Mouse (Mus musculus) midbrain, embryonic 11.5 days (tissue): ENCODE results near the gene Msto1. TPM values are rescaled to one million over a fixed set of nuclear protein-coding genes. Genes with fewer than 3 reads are reported as not detected.

Experiments used
- ATAC-seq: fragments of 200-750 bp; cut with Nextera tagmentation; 2 replicates; pipeline ENCODE4 v1.8.0; 2017; ENCODE audit warnings: moderate TSS enrichment, moderate library complexity; ENCODE audit not compliant: low FRiP score
- DNase-seq: peaks from one replicate; pipeline ENCODE4 v3.0.0; 2015; ENCODE audit warnings: low spot score; ENCODE audit errors: missing footprints
- H3K27ac ChIP-seq: fragments of 300-500 bp; sonication (generic); 2 replicates; pipeline ENCODE4 v1.5.1; 2014; ENCODE audit warnings: low read depth, low read length
- H3K27me3 ChIP-seq: fragments of 300-500 bp; sonication (generic); 2 replicates; pipeline ENCODE4 v1.6.1; 2014; ENCODE audit warnings: mild to moderate bottlenecking, low read length, moderate library complexity, mixed read lengths; ENCODE audit not compliant: control insufficient read depth, insufficient read depth
- H3K36me3 ChIP-seq: fragments of 300-500 bp; sonication (generic); 2 replicates; pipeline ENCODE4 v1.6.1; 2014; ENCODE audit warnings: mild to moderate bottlenecking, low read length, moderate library complexity, mixed read lengths; ENCODE audit not compliant: control insufficient read depth, insufficient read depth
- H3K4me1 ChIP-seq: fragments of 300-500 bp; sonication (generic); 2 replicates; pipeline ENCODE4 v1.6.1; 2014; ENCODE audit warnings: low read length; ENCODE audit not compliant: control insufficient read depth, insufficient read depth
- H3K4me2 ChIP-seq: fragments of 300-500 bp; sonication (generic); 2 replicates; pipeline ENCODE4 v1.6.1; 2014; ENCODE audit warnings: mild to moderate bottlenecking, moderate library complexity
- H3K4me3 ChIP-seq: fragments of 300-500 bp; sonication (generic); 2 replicates; pipeline ENCODE4 v1.5.1; 2014; ENCODE audit warnings: low read depth, low read length
- H3K9ac ChIP-seq: fragments of 300-500 bp; sonication (generic); 2 replicates; pipeline ENCODE4 v1.6.1; 2014; ENCODE audit warnings: low read length
- H3K9me3 ChIP-seq: fragments of 300-500 bp; sonication (generic); 2 replicates; pipeline ENCODE4 v1.6.1; 2016; ENCODE audit warnings: low read length; ENCODE audit not compliant: control insufficient read depth
- WGBS: fragments of 180-500 bp; shearing (Covaris S2); extraction: QIAGEN DNeasy Blood & Tissue Kit; methylation state at CpG from one replicate; pipeline ENCODE4 v1.1.7; 2014; 5-methylcytosine and 5-hydroxymethylcytosine counted together
- polyA plus RNA-seq: library from polyadenylated mRNA; unstranded; fragments of >200 nt; fragmentation: Nextera tagmentation; extraction: Ambion mirVana; gene quantifications from 2 replicates; pipeline ENCODE4 v1.2.1, GENCODE M21; 2014

Gene Msto1
- polyA plus RNA-seq, 1 experiment from 2014 or later: 50.9 TPM

DNA sequence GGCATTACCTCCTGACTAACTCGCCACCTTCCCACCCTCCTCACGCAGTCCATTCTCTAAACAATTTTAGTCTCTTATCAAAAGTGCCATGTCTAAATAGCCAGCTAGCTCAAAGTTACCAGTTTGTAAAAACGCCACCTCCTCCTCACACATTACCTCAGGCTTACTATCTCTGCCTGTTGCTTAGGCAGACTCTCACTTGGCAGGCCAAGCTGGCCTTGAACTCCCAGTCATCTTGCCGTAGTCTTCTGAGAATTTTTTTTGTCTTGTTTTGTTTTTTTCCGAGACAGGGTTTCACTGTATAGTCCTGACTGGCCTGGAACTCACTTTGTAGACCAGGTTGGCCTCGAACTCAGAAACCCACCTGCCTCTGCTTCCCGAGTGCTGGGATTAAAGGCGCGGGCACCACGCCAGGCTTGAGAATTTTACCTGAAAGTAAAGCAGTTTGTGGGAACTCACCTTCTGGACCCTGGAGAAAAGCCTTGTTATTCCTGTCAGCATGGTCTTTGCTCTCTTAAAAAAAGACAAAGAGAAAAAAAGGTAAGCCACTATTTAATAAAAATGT is 28.6 kb upstream of the Msto1 start:
- WGBS: 93% methylated on average over 10 of the region's 10 CpGs
- Histone ChIP-seq H3K4me3 (no peak overlapping the region), H3K4me1 (no peaks in the 10 kb centered on the region), H3K4me2 (no peak overlapping the region), H3K27ac (no peak overlapping the region), H3K9ac (no peak overlapping the region), H3K27me3 (no peaks in the 10 kb centered on the region), H3K9me3 (no peaks in the 10 kb centered on the region), H3K36me3 (0 out of 2 replicates have a peak, but pooled peaks cover 2% of the 10 kb centered on the region)
- no peak for DNase-seq
- ATAC-seq: no peak

DNA sequence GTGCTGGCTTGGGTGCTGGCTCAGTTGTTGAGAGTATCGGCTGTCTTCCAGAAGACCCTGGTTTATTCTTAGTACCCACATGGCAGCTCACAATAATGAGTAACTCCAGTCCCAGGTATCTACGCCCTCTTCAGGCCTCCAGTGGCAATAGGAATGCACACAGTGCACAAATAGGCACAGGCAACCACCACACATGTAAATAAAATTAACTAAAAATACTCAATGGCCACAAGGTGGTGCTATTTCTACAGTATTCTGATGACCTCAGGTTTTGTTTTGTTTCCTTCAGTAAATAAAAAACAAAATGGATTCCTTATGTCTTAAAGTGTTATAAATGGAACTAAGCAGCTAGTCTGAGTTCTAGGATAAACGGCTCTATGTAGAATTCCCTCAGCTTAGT is 25.9 kb upstream of the Msto1 start:
- H3K4me2 ChIP-seq: no peak overlapping the region
- peak; percentile 93 for DNase-seq
- 0 out of 2 replicates have a peak, but pooled peaks cover 2% of the 10 kb centered on the region for H3K36me3 ChIP-seq
- no peaks in the 10 kb centered on the region for H3K9me3 ChIP-seq
- no peak for ATAC-seq
- H3K27me3 ChIP-seq: no peaks in the 10 kb centered on the region
- H3K9ac ChIP-seq: no peak overlapping the region
- 81% methylated on average over 3 of the region's 3 CpGs for WGBS
- no peak overlapping the region for H3K27ac ChIP-seq
- H3K4me1 ChIP-seq: no peaks in the 10 kb centered on the region
- H3K4me3 ChIP-seq: no peak overlapping the region

- Histone ChIP-seq H3K9me3 (no peaks in the 10 kb centered on the region), H3K27me3 (no peaks in the 10 kb centered on the region), H3K4me1 (no peaks in the 10 kb centered on the region), H3K27ac (no peak overlapping the region), H3K4me2 (no peak overlapping the region), H3K9ac (no peak overlapping the region), H3K4me3 (no peak overlapping the region), H3K36me3 (0 out of 2 replicates have a peak, but pooled peaks cover 2% of the 10 kb centered on the region)
- DNase-seq (no peak), ATAC-seq (no peak)
- WGBS: 91% methylated on average over 10 of the region's 10 CpGs
Observed at GRCm38 (mm10) chr3:88939071-88939470, 25.3 kb upstream of the Msto1 start.

DNA sequence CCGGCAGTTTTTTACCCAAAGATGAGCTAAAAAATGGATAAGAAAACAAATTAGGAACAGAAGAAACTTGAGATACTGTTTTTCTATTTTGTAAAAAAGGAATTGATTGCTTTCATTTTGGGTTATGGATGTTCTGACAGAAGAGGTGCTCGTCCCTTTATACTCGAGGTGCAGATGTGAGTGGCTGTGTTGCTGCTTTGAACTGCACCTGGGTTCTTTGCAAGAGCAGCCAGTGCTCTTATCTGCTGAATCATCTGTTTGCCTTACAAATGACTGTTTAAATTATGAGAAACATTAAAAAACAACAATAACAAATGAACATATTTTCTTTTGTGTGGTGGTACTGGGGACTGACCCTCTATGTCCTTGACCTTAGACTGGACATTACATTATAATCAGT is 15.7 kb upstream of the Msto1 start:
- no peak for ATAC-seq

GRCm38 (mm10) chr3:88925651-88926050 is 11.9 kb upstream of the Msto1 start:
- Histone ChIP-seq H3K36me3 (peaks cover 39% of the 10 kb centered on the region), H3K27me3 (no peaks in the 10 kb centered on the region), H3K9ac (no peak overlapping the region), H3K4me2 (no peak overlapping the region), H3K4me3 (no peak overlapping the region), H3K27ac (no peak overlapping the region), H3K4me1 (no peaks in the 10 kb centered on the region), H3K9me3 (no peaks in the 10 kb centered on the region)
- DNase-seq (no peak), ATAC-seq (no peak)
- 93% methylated on average over 2 of the region's 2 CpGs for WGBS

More for the DNA sequence above, 15.7 kb upstream of the Msto1 start:
- Histone ChIP-seq H3K27ac (no peak overlapping the region), H3K4me1 (no peaks in the 10 kb centered on the region), H3K27me3 (no peaks in the 10 kb centered on the region), H3K9ac (no peak overlapping the region), H3K36me3 (peaks cover 26% of the 10 kb centered on the region), H3K9me3 (no peaks in the 10 kb centered on the region), H3K4me3 (no peak overlapping the region), H3K4me2 (no peak overlapping the region)
- no peak for DNase-seq
- 95% methylated on average over 3 of the region's 3 CpGs for WGBS

DNA sequence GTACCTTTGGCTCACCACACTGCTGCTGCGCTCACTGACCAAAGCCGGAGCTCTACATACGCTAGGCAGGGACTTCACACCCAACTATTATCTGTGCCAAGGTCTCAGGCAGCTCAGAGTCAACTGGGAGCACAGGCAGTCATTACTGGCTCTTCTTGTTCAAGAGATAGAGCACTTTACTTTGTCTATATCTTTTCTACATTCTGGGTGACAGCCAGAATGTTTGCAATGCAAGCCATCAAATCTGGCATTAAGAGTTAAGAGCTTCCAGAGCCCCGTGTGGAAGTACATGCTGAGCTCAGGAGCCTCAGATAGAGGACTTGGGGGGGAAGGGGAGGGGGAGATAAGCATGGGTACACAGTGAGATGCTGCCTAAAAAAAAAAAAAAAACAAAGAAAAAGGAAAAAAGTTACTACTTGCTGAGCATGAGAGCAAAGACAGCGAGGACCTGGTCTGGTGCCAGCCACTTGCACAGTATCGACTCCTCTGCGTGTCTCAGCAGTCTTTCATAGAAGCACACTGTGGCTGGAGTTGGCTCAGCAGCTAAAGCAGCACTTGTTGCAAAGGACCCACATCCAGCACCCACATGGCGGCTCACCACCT is 10.3 kb upstream of the Msto1 start:
- no peaks in the 10 kb centered on the region for H3K9me3 ChIP-seq
- H3K4me2 ChIP-seq: no peak overlapping the region
- peak; percentile 49 for DNase-seq
- no peak overlapping the region for H3K4me3 ChIP-seq
- 93% methylated on average over 8 of the region's 8 CpGs for WGBS
- no peaks in the 10 kb centered on the region for H3K4me1 ChIP-seq
- no peak for ATAC-seq
- H3K36me3 ChIP-seq: peaks cover 39% of the 10 kb centered on the region
- H3K9ac ChIP-seq: no peak overlapping the region
- H3K27me3 ChIP-seq: no peaks in the 10 kb centered on the region
- H3K27ac ChIP-seq: no peak overlapping the region

DNA sequence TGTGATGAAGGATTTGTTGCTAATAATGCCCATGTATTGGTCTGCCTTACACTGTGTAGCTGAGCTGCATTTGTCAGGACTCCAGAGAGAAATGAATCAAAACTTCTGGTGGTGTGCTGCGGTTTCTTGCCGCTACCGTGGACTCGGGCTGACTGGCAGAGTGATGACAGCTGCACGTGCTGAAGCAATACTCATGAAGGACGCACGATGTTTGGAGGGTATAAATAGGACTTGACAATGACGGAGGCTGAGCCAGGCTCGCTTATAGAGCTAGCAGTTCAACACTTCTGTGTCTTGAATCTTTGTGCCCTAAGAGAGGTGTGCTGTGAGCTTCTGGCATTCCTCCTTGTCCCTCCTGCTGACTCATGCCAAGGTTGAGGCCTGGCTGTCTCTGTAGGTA is 7.6 kb upstream of the Msto1 start:
- H3K36me3 ChIP-seq: peaks cover 23% of the 10 kb centered on the region
- WGBS: 95% methylated on average over 9 of the region's 9 CpGs

DNA sequence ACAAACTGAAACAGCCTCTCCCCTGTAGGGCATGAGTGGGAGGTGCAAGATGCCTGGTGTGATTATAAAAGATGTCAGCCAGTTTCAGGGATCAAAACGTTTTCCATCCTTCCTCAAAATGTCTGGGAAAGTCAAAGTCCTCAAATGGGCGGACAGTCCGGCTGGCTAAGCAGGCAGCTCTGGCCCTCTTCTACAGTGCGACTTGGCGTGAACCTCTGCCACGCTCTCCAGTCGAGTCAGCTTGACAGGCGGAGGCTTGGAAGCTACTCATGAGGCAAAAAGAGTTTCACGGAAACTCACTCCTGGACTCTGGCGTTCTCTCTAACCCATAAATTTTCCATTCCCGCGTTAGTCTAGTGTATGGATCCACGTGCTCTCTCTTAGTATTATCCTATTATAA is 5.2 kb upstream of the Msto1 start:
- no peaks in the 10 kb centered on the region for H3K9me3 ChIP-seq
- H3K36me3 ChIP-seq: peaks cover 16% of the 10 kb centered on the region
- no peaks in the 10 kb centered on the region for H3K27me3 ChIP-seq
- ATAC-seq (no peak), DNase-seq (no peak)
- 85% methylated on average over 13 of the region's 13 CpGs for WGBS
- no peak overlapping the region for H3K4me2 ChIP-seq
- no peak overlapping the region for H3K27ac ChIP-seq
- H3K9ac ChIP-seq: no peak overlapping the region
- no peak overlapping the region for H3K4me3 ChIP-seq
- H3K4me1 ChIP-seq: no peaks in the 10 kb centered on the region

More for the DNA sequence above, 7.6 kb upstream of the Msto1 start:
- H3K4me2 ChIP-seq: no peak overlapping the region
- H3K27me3 ChIP-seq: no peaks in the 10 kb centered on the region
- no peak overlapping the region for H3K9ac ChIP-seq
- H3K4me3 ChIP-seq: no peak overlapping the region
- ATAC-seq: no peak
- H3K9me3 ChIP-seq: no peaks in the 10 kb centered on the region
- no peaks in the 10 kb centered on the region for H3K4me1 ChIP-seq
- H3K27ac ChIP-seq: no peak overlapping the region
- DNase-seq: no peak

GRCm38 (mm10) chr3:88914384-88914810 is 598 bp upstream of the Msto1 start:
- H3K27ac ChIP-seq: peak overlapping the region; percentile 57
- no peak for ATAC-seq
- no peaks in the 10 kb centered on the region for H3K9me3 ChIP-seq

More at GRCm38 (mm10) chr3:88914384-88914810, 598 bp upstream of the Msto1 start:
- Histone ChIP-seq H3K4me1 (peaks cover 4% of the 10 kb centered on the region; the same call in 1 of the 2 replicates), H3K9ac (peak overlapping the region; percentile 71), H3K4me3 (peak overlapping the region; percentile 65), H3K27me3 (no peaks in the 10 kb centered on the region), H3K4me2 (peak overlapping the region; percentile 87), H3K36me3 (peaks cover 15% of the 10 kb centered on the region)
- 35% methylated on average over 8 of the region's 8 CpGs for WGBS
- no peak for DNase-seq
